Mouse (Mus musculus) myocyte (in vitro differentiated cells): ENCODE data around the gene Dpep3. TPM values are rescaled to one million over a fixed set of nuclear protein-coding genes. Genes with fewer than 3 reads are reported as not detected.

Experiments used
- H3K27me3 ChIP-seq: one replicate; pipeline ENCODE4 v1.6.1; 2011; ENCODE audit not compliant: control insufficient read depth, insufficient read depth, insufficient read length
- H3K36me3 ChIP-seq: one replicate; pipeline ENCODE4 v1.6.1; 2011; ENCODE audit not compliant: control insufficient read depth, insufficient read depth
- H3K4me2 ChIP-seq: one replicate; pipeline ENCODE4 v1.6.1; 2011; ENCODE audit warnings: low read depth, control low read depth
- H3K4me3 ChIP-seq: one replicate; pipeline ENCODE4 v1.5.1; 2011; ENCODE audit warnings: mild to moderate bottlenecking, control low read depth, moderate library complexity
- H3K79me2 ChIP-seq: one replicate; pipeline ENCODE4 v1.6.1; 2011; ENCODE audit not compliant: control insufficient read depth, insufficient read depth
- H3ac ChIP-seq: one replicate; pipeline ENCODE4 v1.6.1; 2011; ENCODE audit not compliant: control insufficient read depth, insufficient read length
- CEBPB ChIP-seq: IDR thresholded peaks from 2 replicates; pipeline ENCODE4 v1.6.1; 2011; ENCODE audit warnings: mild to moderate bottlenecking, moderate library complexity; ENCODE audit not compliant: poor library complexity, insufficient read depth, severe bottlenecking
- E2F4 ChIP-seq: IDR thresholded peaks from one replicate; pipeline ENCODE4 v1.6.1; 2011; ENCODE audit warnings: mild to moderate bottlenecking, control low read depth, moderate library complexity; ENCODE audit not compliant: insufficient read depth
- MAX ChIP-seq: IDR thresholded peaks from one replicate; pipeline ENCODE4 v1.6.1; 2011; ENCODE audit warnings: low read depth, mild to moderate bottlenecking, control low read depth
- MYOD1 ChIP-seq, 3 experiments: IDR thresholded peaks; one replicate each; pipeline ENCODE4 v1.6.1; 2011; ENCODE audit warnings: control low read depth in 2 of 3, low read depth in 2 of 3, mild to moderate bottlenecking in 2 of 3, moderate library complexity in 1 of 3; ENCODE audit not compliant: insufficient read length in 2 of 3, control insufficient read depth in 1 of 3
- MYOG ChIP-seq, 3 experiments: IDR thresholded peaks; one replicate each; pipeline ENCODE4 v1.6.1; 2011; ENCODE audit warnings: control low read depth in 2 of 3, low read depth in 2 of 3, mild to moderate bottlenecking in 2 of 3; ENCODE audit not compliant: insufficient read length in 2 of 3, control insufficient read depth in 1 of 3, insufficient read depth in 1 of 3
- POLR2A ChIP-seq: IDR thresholded peaks from one replicate; pipeline ENCODE4 v1.6.1; 2011; ENCODE audit warnings: low read depth, mild to moderate bottlenecking, control low read depth, moderate library complexity; ENCODE audit not compliant: insufficient read length
- POLR2AphosphoS2 ChIP-seq: IDR thresholded peaks from one replicate; pipeline ENCODE4 v1.6.1; 2011; ENCODE audit warnings: low read depth, control low read depth; ENCODE audit not compliant: insufficient read length
- REST ChIP-seq: IDR thresholded peaks from one replicate; pipeline ENCODE4 v1.6.1; 2011; ENCODE audit warnings: mild to moderate bottlenecking, control low read depth, moderate library complexity; ENCODE audit not compliant: insufficient read depth, insufficient read length
- SRF ChIP-seq: IDR thresholded peaks from one replicate; pipeline ENCODE4 v1.6.1; 2011; ENCODE audit warnings: low read depth; ENCODE audit not compliant: control insufficient read depth, insufficient read length
- TCF12 ChIP-seq: IDR thresholded peaks from one replicate; pipeline ENCODE4 v1.6.1; 2011; ENCODE audit warnings: mild to moderate bottlenecking, control low read depth; ENCODE audit not compliant: poor library complexity, insufficient read depth, severe bottlenecking
- TCF3 ChIP-seq: IDR thresholded peaks from one replicate; pipeline ENCODE4 v1.6.1; 2011; ENCODE audit warnings: low read depth, control low read depth; ENCODE audit not compliant: insufficient read length
- USF1 ChIP-seq: IDR thresholded peaks from one replicate; pipeline ENCODE4 v1.6.1; 2011; ENCODE audit warnings: low read depth, mild to moderate bottlenecking, control low read depth, moderate library complexity
- polyA plus RNA-seq: library from polyadenylated mRNA; unstranded; fragments of >200 nt; fragmentation: generic; extraction: Trizol; gene quantifications from one replicate; pipeline ENCODE4 v1.2.1, GENCODE M21; 2012; ENCODE audit warnings: missing spikeins

The Dpep3 gene
- polyA plus RNA-seq, 1 experiment: not detected

- no peak overlapping the region for H3K4me3 ChIP-seq
- H3K27me3 ChIP-seq: no peaks in the 10 kb centered on the region
- H3ac ChIP-seq: no peak overlapping the region
- no peaks in the 10 kb centered on the region for H3K79me2 ChIP-seq
- TF ChIP-seq POLR2A (no peak), SRF (no peak), CEBPB (no peak), POLR2AphosphoS2 (no peak), USF1 (no peak), MAX (no peak), MYOG (IDR thresholded peaks at IDR 0.05; ENCODE audit: control insufficient read depth in 1 of 3, insufficient read depth in 1 of 3, insufficient read length in 2 of 3, low read depth in 2 of 3) (peak in 1 of 3 experiments; percentile 75), MYOD1 (IDR thresholded peaks at IDR 0.05; ENCODE audit: control insufficient read depth in 1 of 3, insufficient read length in 2 of 3, low read depth in 2 of 3) (peak in 1 of 3 experiments; percentile 61)
- no peak overlapping the region for H3K4me2 ChIP-seq
- H3K36me3 ChIP-seq: peaks cover 26% of the 10 kb centered on the region
Observed at GRCm38 (mm10) chr8:105951057-105951659, 28.1 kb downstream of the Dpep3 start.

GRCm38 (mm10) chr8:105949350-105949749, 29.9 kb downstream of the Dpep3 start:
- H3K4me3 ChIP-seq: no peak overlapping the region
- H3K4me2 ChIP-seq: no peak overlapping the region
- no peaks in the 10 kb centered on the region for H3K27me3 ChIP-seq
- no peaks in the 10 kb centered on the region for H3K79me2 ChIP-seq
- H3ac ChIP-seq: no peak overlapping the region
- H3K36me3 ChIP-seq: peaks cover 21% of the 10 kb centered on the region
- TF ChIP-seq REST (no peak), SRF (no peak), POLR2AphosphoS2 (no peak), E2F4 (no peak), MAX (no peak), USF1 (no peak), TCF12 (no peak), POLR2A (no peak), TCF3 (no peak), CEBPB (no peak), MYOD1 (IDR thresholded peaks at IDR 0.05; ENCODE audit: control insufficient read depth in 1 of 3, insufficient read length in 2 of 3, low read depth in 2 of 3) (no peak), MYOG (IDR thresholded peaks at IDR 0.05; ENCODE audit: control insufficient read depth in 1 of 3, insufficient read depth in 1 of 3, insufficient read length in 2 of 3, low read depth in 2 of 3) (no peak)

DNA sequence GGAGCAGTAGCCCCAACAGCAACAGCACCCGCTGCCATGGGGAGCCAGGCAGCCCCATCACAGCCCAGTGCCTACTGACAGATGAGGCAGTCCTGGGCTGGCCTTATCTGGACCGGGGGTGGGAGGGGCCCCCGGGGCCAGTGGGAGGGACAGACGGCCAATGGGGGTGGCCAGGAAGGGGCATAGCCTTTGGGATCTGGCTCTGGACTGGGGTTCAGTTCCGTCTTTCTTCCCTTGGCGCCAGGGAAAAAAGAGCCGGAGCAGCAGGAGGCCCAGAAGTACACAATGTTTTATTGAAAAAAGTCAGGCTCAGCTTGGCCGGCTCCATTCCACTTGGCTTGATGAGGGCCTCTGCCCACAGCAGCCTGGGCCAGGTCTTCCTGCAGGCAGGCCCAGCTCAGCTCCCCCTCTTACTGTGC, 35.9 kb downstream of the Dpep3 start, which contains the start of gene Lcat:
Lcat (minus strand) TSS at position 62 of the 419 bp plus-strand sequence.
- no peak within 1 kb of the TSS for H3K4me2 ChIP-seq
- no peaks in the 10 kb centered on the region for H3K27me3 ChIP-seq
- TF ChIP-seq MAX (no peak), SRF (no peak), POLR2AphosphoS2 (no peak), CEBPB (no peak)
- no peaks in the 10 kb centered on the region for H3K79me2 ChIP-seq
- H3K4me3 ChIP-seq: no peak within 1 kb of the TSS
- H3K36me3 ChIP-seq: peaks cover 3% of the 10 kb centered on the region
- no peak within 1 kb of the TSS for H3ac ChIP-seq

- no peak overlapping the region for H3ac ChIP-seq
- no peak for TF ChIP-seq USF1
- TF ChIP-seq POLR2AphosphoS2: peak; percentile 7
Observed at GRCm38 (mm10) chr8:105942542-105942941, 36.7 kb downstream of the Dpep3 start.

DNA sequence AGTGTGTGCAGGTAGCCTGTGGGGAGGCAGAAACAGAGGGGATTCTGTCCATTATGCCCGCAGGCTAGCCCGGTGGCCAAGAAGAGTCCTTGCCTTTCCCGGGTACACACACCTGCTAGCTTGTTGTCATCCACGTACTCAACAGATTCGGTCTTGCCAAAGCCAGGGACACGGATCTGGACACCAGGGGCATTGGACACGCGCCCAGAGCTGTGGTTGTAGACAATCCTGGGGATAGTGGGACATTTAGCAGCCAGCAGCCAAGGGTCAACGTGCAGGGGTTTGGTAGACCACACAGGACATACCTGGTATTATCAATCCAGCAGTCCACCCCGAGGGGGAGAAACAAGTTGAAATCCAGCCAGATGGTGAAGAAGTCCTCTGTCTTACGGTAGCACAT, 37.2 kb downstream of the Dpep3 start:
- Histone ChIP-seq H3K27me3 (no peaks in the 10 kb centered on the region), H3ac (no peak overlapping the region), H3K36me3 (no peaks in the 10 kb centered on the region), H3K4me3 (no peak overlapping the region), H3K4me2 (no peak overlapping the region), H3K79me2 (no peaks in the 10 kb centered on the region)
- TF ChIP-seq MYOG (IDR thresholded peaks at IDR 0.05; ENCODE audit: control insufficient read depth in 1 of 3, insufficient read depth in 1 of 3, insufficient read length in 2 of 3, low read depth in 2 of 3) (no peak), E2F4 (no peak), SRF (no peak)

More at GRCm38 (mm10) chr8:105942542-105942941, 36.7 kb downstream of the Dpep3 start:
- Histone ChIP-seq H3K36me3 (peaks cover 3% of the 10 kb centered on the region), H3K4me2 (no peak overlapping the region), H3K27me3 (no peaks in the 10 kb centered on the region), H3K79me2 (no peaks in the 10 kb centered on the region), H3K4me3 (no peak overlapping the region)
